Mouse (Mus musculus): ENCODE data around the gene Ccdc17.

- TF ChIP-seq GATA1 (IDR thresholded peaks at IDR 0.05; ENCODE audit: low read length) (no peak), TAL1 (IDR thresholded peaks at IDR 0.05; ENCODE audit: low read length) (no peak)
These were observed 42.4 kb downstream of the Ccdc17 start for GRCm38 (mm10) chr4:116638821-116639220.
